Mouse (Mus musculus) thymus, adult 2 months (tissue): ENCODE data around the gene Erg.

ENCODE experiments used
- CTCF ChIP-seq: fragments of 200-500 bp; IDR thresholded peaks from 2 replicates; pipeline ENCODE4 v1.5.1; 2012; ENCODE audit warnings: mild to moderate bottlenecking, control low read depth, low read length, moderate library complexity, borderline replicate concordance; ENCODE audit not compliant: control insufficient read depth, poor library complexity, insufficient read depth; ENCODE audit errors: extremely low read depth
- POLR2A ChIP-seq: fragments of 200-500 bp; IDR thresholded peaks from 2 replicates; pipeline ENCODE4 v1.6.1; 2012; ENCODE audit warnings: mild to moderate bottlenecking, low read length, control low read depth, moderate library complexity; ENCODE audit not compliant: control insufficient read depth, poor library complexity, insufficient read depth; ENCODE audit errors: extremely low read depth

DNA sequence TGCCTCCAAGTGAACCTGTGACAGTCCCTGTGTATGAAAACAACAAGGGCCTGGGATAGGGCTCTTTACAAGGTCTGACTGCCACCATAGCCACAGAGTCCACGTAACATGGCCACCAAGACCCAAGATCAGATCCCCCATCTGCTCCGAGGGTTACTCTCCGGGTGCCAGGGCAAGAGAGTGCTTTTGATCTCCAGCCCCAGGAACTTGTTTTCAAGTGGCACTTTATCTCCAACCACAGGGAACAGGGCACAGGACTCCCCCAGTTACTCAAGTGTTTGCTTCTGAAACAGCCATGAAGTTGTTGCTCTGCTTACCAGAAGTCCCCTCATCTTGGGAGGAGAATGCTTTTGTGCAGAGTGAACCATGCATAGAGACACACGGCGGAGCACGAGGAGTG lies 237.0 kb downstream of the Erg start:
- TF ChIP-seq CTCF: no peak
- TF ChIP-seq POLR2A: no peak
